Mouse (Mus musculus): ENCODE results near the gene Fcho1. TPM values are rescaled to one million over a fixed set of nuclear protein-coding genes. Genes with fewer than 3 reads are reported as not detected.

Fcho1 gene
- polyA plus RNA-seq, 1 experiment from 2014 or later = 3.9 TPM

GRCm38 (mm10) chr8:71681369-71681915 lies 44.1 kb downstream of the Fcho1 start:
- Histone ChIP-seq H3K36me3 (ENCODE audit: insufficient read depth) (no peaks in the 10 kb centered on the region), H3K4me3 (ENCODE audit: low read depth, low read length) (no peak overlapping the region), H3K27ac (ENCODE audit: low read depth) (no peak overlapping the region), H3K9me3 (ENCODE audit: low read depth, low read length) (no peaks in the 10 kb centered on the region), H3K27me3 (ENCODE audit: insufficient read depth, low read length) (peaks cover 92% of the 10 kb centered on the region), H3K4me2 (no peak overlapping the region), H3K9ac (no peak overlapping the region), H3K4me1 (ENCODE audit: insufficient read depth) (peaks cover 3% of the 10 kb centered on the region; the same call in 1 of the 2 replicates)
- no peak for DNase-seq
- no peak for TF ChIP-seq CTCF (IDR thresholded peaks at IDR 0.05; ENCODE audit: low read depth)
- WGBS = 12% methylated on average over 18 of the region's 18 CpGs
- no peak for ATAC-seq (ENCODE audit: insufficient read depth)

- Histone ChIP-seq H3K4me2 (peak overlapping the region; percentile 31; the same call in 1 of the 2 replicates), H3K4me3 (ENCODE audit: low read depth, low read length) (0 out of 2 replicates have a peak overlapping the region, but pooled peaks have one; percentile 12), H3K27ac (ENCODE audit: low read depth) (no peak overlapping the region), H3K36me3 (ENCODE audit: insufficient read depth) (no peaks in the 10 kb centered on the region), H3K9me3 (ENCODE audit: low read depth, low read length) (no peaks in the 10 kb centered on the region), H3K9ac (no peak overlapping the region), H3K4me1 (ENCODE audit: insufficient read depth) (no peaks in the 10 kb centered on the region), H3K27me3 (ENCODE audit: insufficient read depth, low read length) (peaks cover 82% of the 10 kb centered on the region)
- 7% methylated on average over 21 of the region's 21 CpGs for WGBS
- ATAC-seq (ENCODE audit: insufficient read depth) (no peak), DNase-seq (no peak)
- TF ChIP-seq CTCF (IDR thresholded peaks at IDR 0.05; ENCODE audit: low read depth) = no peak
Measured at GRCm38 (mm10) chr8:71680471-71680870, 45.0 kb downstream of the Fcho1 start.

GRCm38 (mm10) chr8:71679550-71680168 lies 45.9 kb downstream of the Fcho1 start:
- peak overlapping the region; percentile 29 for H3K9ac ChIP-seq
- peak; percentile 61 for DNase-seq
- WGBS = 7% methylated on average over 46 of the region's 46 CpGs

GRCm38 (mm10) chr8:71679116-71679515 lies 46.4 kb downstream of the Fcho1 start:
- DNase-seq (no peak), ATAC-seq (ENCODE audit: insufficient read depth) (no peak)
- H3K9ac ChIP-seq = peak overlapping the region; percentile 29; the same call in 1 of the 2 replicates
- no peaks in the 10 kb centered on the region for H3K36me3 ChIP-seq (ENCODE audit: insufficient read depth)
- peak overlapping the region; percentile 29 for H3K4me3 ChIP-seq (ENCODE audit: low read depth, low read length)
- no peaks in the 10 kb centered on the region for H3K9me3 ChIP-seq (ENCODE audit: low read depth, low read length)
- WGBS = 27% methylated on average over 16 of the region's 16 CpGs
- H3K4me2 ChIP-seq = peak overlapping the region; percentile 57
- no peak for TF ChIP-seq CTCF (IDR thresholded peaks at IDR 0.05; ENCODE audit: low read depth)
- peaks cover 68% of the 10 kb centered on the region for H3K27me3 ChIP-seq (ENCODE audit: insufficient read depth, low read length)
- no peaks in the 10 kb centered on the region for H3K4me1 ChIP-seq (ENCODE audit: insufficient read depth)
- no peak overlapping the region for H3K27ac ChIP-seq (ENCODE audit: low read depth)

More at GRCm38 (mm10) chr8:71679550-71680168, 45.9 kb downstream of the Fcho1 start:
- peak; percentile 15; the same call in 1 of the 2 replicates for ATAC-seq (ENCODE audit: insufficient read depth)
- peak overlapping the region; percentile 29 for H3K4me3 ChIP-seq (ENCODE audit: low read depth, low read length)
- H3K9me3 ChIP-seq (ENCODE audit: low read depth, low read length) = no peaks in the 10 kb centered on the region
- no peak overlapping the region for H3K27ac ChIP-seq (ENCODE audit: low read depth)
- no peaks in the 10 kb centered on the region for H3K36me3 ChIP-seq (ENCODE audit: insufficient read depth)
- no peaks in the 10 kb centered on the region for H3K4me1 ChIP-seq (ENCODE audit: insufficient read depth)
- H3K4me2 ChIP-seq = peak overlapping the region; percentile 57
- no peak for TF ChIP-seq CTCF (IDR thresholded peaks at IDR 0.05; ENCODE audit: low read depth)
- H3K27me3 ChIP-seq (ENCODE audit: insufficient read depth, low read length) = peaks cover 74% of the 10 kb centered on the region

- Histone ChIP-seq H3K4me2 (no peak overlapping the region), H3K4me1 (ENCODE audit: insufficient read depth) (no peaks in the 10 kb centered on the region), H3K27ac (ENCODE audit: low read depth) (no peak overlapping the region), H3K36me3 (ENCODE audit: insufficient read depth) (no peaks in the 10 kb centered on the region), H3K9ac (no peak overlapping the region), H3K27me3 (ENCODE audit: insufficient read depth, low read length) (peaks cover 59% of the 10 kb centered on the region), H3K9me3 (ENCODE audit: low read depth, low read length) (no peaks in the 10 kb centered on the region), H3K4me3 (ENCODE audit: low read depth, low read length) (no peak overlapping the region)
- ATAC-seq (ENCODE audit: insufficient read depth) (no peak), DNase-seq (no peak)
- WGBS = 66% methylated on average over 4 of the region's 4 CpGs
- no peak for TF ChIP-seq CTCF (IDR thresholded peaks at IDR 0.05; ENCODE audit: low read depth)
Measured at GRCm38 (mm10) chr8:71678216-71678615, 47.3 kb downstream of the Fcho1 start.

GRCm38 (mm10) chr8:71677555-71677954 lies 48.0 kb downstream of the Fcho1 start:
- Histone ChIP-seq H3K4me2 (peak overlapping the region; percentile 19; the same call in 1 of the 2 replicates), H3K27ac (ENCODE audit: low read depth) (no peak overlapping the region), H3K4me1 (ENCODE audit: insufficient read depth) (no peaks in the 10 kb centered on the region), H3K4me3 (ENCODE audit: low read depth, low read length) (no peak overlapping the region), H3K9ac (no peak overlapping the region), H3K36me3 (ENCODE audit: insufficient read depth) (no peaks in the 10 kb centered on the region), H3K9me3 (ENCODE audit: low read depth, low read length) (no peaks in the 10 kb centered on the region), H3K27me3 (ENCODE audit: insufficient read depth, low read length) (peaks cover 53% of the 10 kb centered on the region)
- no peak for TF ChIP-seq CTCF (IDR thresholded peaks at IDR 0.05; ENCODE audit: low read depth)
- ATAC-seq (ENCODE audit: insufficient read depth) (no peak), DNase-seq (no peak)

- Histone ChIP-seq H3K4me1 (ENCODE audit: insufficient read depth) (no peaks in the 10 kb centered on the region), H3K27ac (ENCODE audit: low read depth) (peak overlapping the region; percentile 59), H3K9me3 (ENCODE audit: low read depth, low read length) (no peaks in the 10 kb centered on the region), H3K36me3 (ENCODE audit: insufficient read depth) (no peaks in the 10 kb centered on the region), H3K9ac (peak overlapping the region; percentile 68), H3K27me3 (ENCODE audit: insufficient read depth, low read length) (peaks cover 45% of the 10 kb centered on the region), H3K4me3 (ENCODE audit: low read depth, low read length) (peak overlapping the region; percentile 61), H3K4me2 (peak overlapping the region; percentile 84)
- no peak for TF ChIP-seq CTCF (IDR thresholded peaks at IDR 0.05; ENCODE audit: low read depth)
- DNase-seq (no peak), ATAC-seq (ENCODE audit: insufficient read depth) (no peak)
- 53% methylated on average over 9 of the region's 9 CpGs for WGBS
Measured at GRCm38 (mm10) chr8:71676803-71677202, 48.7 kb downstream of the Fcho1 start.

Data from lung, embryonic 14.5 days (tissue).